In the genomic region with DNA sequence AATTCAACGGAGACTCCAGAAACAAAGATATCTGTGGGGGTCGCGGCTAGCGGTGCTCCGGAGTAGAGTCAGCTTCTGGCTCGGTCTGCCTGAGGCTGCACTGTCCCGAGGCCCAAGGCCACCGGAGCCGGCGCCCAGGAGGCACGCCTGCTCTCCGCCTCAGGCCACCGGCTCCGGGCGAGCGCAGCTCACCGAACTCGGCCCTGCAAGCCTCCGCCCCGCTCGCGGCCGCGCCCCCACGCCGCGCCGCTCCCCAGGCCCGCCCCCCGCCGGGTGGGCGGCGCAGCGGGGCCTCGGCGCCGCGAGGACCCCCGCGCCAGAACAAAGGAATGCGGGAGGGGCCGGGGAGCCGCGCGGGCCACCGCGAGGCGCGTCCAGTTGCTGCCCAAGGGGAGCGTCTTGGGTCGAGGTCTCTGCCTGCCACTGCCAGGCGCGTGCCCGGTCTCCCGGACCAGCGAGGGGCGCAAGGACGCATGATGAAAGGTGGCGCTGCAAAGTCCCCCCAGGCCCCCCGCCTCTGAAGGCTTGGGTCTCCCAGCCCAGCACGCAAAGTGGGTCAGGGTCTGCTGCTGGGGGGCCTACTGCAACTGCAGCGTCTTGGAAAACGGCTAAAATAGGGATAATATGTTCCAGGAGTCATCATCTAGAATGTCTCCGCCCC, we compare ENCODE assay signal across 8 mouse cellular contexts. TPM values are rescaled to one million over a fixed set of nuclear protein-coding genes. Genes with fewer than 3 reads are reported as not detected.
DNase-seq lines count a peak whose midpoint lies in the region; ATAC-seq and TF ChIP-seq lines count a peak whose summit lies in the region.

No protein-coding gene starts in this region.

- no peak for TF ChIP-seq POLR2A in bone marrow, adult 2 months (IDR thresholded peaks at IDR 0.05; ENCODE audit: borderline replicate concordance, control insufficient read depth, low read depth, low read length)

- H3K9ac ChIP-seq in forebrain, embryonic 13.5 days, result peak overlapping the region; percentile 88
- H3K9ac ChIP-seq in hindbrain, embryonic 13.5 days, result peak overlapping the region; percentile 98

- no peak for TF ChIP-seq CTCF in bone marrow, adult 2 months (IDR thresholded peaks at IDR 0.05; ENCODE audit: control insufficient read depth, insufficient read depth, low read length)

- no peaks in the 10 kb centered on the region for H3K36me3 ChIP-seq in forebrain, embryonic 13.5 days (ENCODE audit: poor library complexity, severe bottlenecking)
- no peaks in the 10 kb centered on the region for H3K36me3 ChIP-seq in hindbrain, embryonic 13.5 days

- peak overlapping the region; percentile 96 for H3K4me2 ChIP-seq in forebrain, embryonic 13.5 days
- H3K4me2 ChIP-seq in hindbrain, embryonic 13.5 days, result peak overlapping the region; percentile 94

- H3K27ac ChIP-seq in bone marrow, adult 2 months (ENCODE audit: control insufficient read depth, insufficient read depth, low read depth, low read length, poor library complexity), result peak overlapping the region; percentile 22; the same call in 1 of the 2 replicates
- H3K27ac ChIP-seq in forebrain, embryonic 13.5 days, result peak overlapping the region; percentile 85
- H3K27ac ChIP-seq in hindbrain, embryonic 13.5 days, result peak overlapping the region; percentile 98

- H3K4me1 ChIP-seq in bone marrow, adult 2 months (ENCODE audit: control insufficient read depth, insufficient read depth, low read length), result peaks cover 2% of the 10 kb centered on the region; the same call in 1 of the 2 replicates
- H3K4me1 ChIP-seq in forebrain, embryonic 13.5 days, result peaks cover 53% of the 10 kb centered on the region
- H3K4me1 ChIP-seq in hindbrain, embryonic 13.5 days (replicated peaks), result peaks cover 46% of the 10 kb centered on the region

- peak overlapping the region; percentile 20 for H3K4me3 ChIP-seq in bone marrow, adult 2 months (replicated peaks; ENCODE audit: control insufficient read depth, low read depth, low read length)
- peak overlapping the region; percentile 86 for H3K4me3 ChIP-seq in forebrain, embryonic 13.5 days
- H3K4me3 ChIP-seq in hindbrain, embryonic 13.5 days, result peak overlapping the region; percentile 86

- DNase-seq in cerebellum, adult 11 months, result peak; percentile 30
- no peak for DNase-seq in cerebellum, adult 8-10 months
- peak; percentile 23 for DNase-seq in liver
- DNase-seq in naive thymus-derived CD4-positive, alpha-beta T cell, adult 2 months (ENCODE audit: low read depth), result peak; percentile 13
- peak; percentile 47 for DNase-seq in urinary bladder, adult 2 months (ENCODE audit: low spot score)

- H3K9me3 ChIP-seq in forebrain, embryonic 13.5 days (replicated peaks), result no peaks in the 10 kb centered on the region
- no peaks in the 10 kb centered on the region for H3K9me3 ChIP-seq in hindbrain, embryonic 13.5 days

- 2% methylated on average over 64 of the region's 64 CpGs for WGBS in bone marrow, adult 2 months
- WGBS in forebrain, embryonic 13.5 days, result 1% methylated on average over 62 of the region's 64 CpGs
- WGBS in hindbrain, embryonic 13.5 days, result under 1% methylated on average over 62 of the region's 64 CpGs

- peaks cover 36% of the 10 kb centered on the region for H3K27me3 ChIP-seq in forebrain, embryonic 13.5 days
- H3K27me3 ChIP-seq in hindbrain, embryonic 13.5 days, result no peaks in the 10 kb centered on the region

- ATAC-seq in forebrain, embryonic 13.5 days, result peak; percentile 4; the same call in 1 of the 2 replicates
- ATAC-seq in hindbrain, embryonic 13.5 days (ENCODE audit: low FRiP score), result 0 out of 2 replicates have a peak, but pooled peaks have one; percentile 13

RNA-seq across cellular contexts. Expression of a gene that starts 2.4 kb away (rescaled TPM):
- polyA plus RNA-seq in bone marrow, adult 2 months (2011; ENCODE audit: insufficient read depth, insufficient read length, low replicate concordance, missing spikeins), result 2.1 and 6.2 TPM in 2 replicates
- polyA plus RNA-seq in forebrain, embryonic 13.5 days (2015; fragmentation: Nextera tagmentation; extraction: Ambion mirVana), result 37.0 and 37.8 TPM in 2 replicates
- 52.9 and 55.6 TPM in 2 replicates for polyA plus RNA-seq in hindbrain, embryonic 13.5 days (2015; fragmentation: Nextera tagmentation; extraction: Ambion mirVana)
- 1.7 and 1.9 TPM in 2 replicates for polyA plus RNA-seq in urinary bladder, adult 2 months (2012; rRNA removed)

RNA-seq across cellular contexts. Expression of a gene that starts 49.0 kb away (rescaled TPM):
- 23.3 and 30.1 TPM in 2 replicates for polyA plus RNA-seq in bone marrow, adult 2 months (2011; ENCODE audit: insufficient read depth, insufficient read length, low replicate concordance, missing spikeins)
- 48.1 and 51.3 TPM in 2 replicates for polyA plus RNA-seq in forebrain, embryonic 13.5 days (2015; fragmentation: Nextera tagmentation; extraction: Ambion mirVana)
- 61.8 and 64.6 TPM in 2 replicates for polyA plus RNA-seq in hindbrain, embryonic 13.5 days (2015; fragmentation: Nextera tagmentation; extraction: Ambion mirVana)
- polyA plus RNA-seq in urinary bladder, adult 2 months (2012; rRNA removed), result 48.5 and 57.3 TPM in 2 replicates

Comparison
In these comparisons a context has a peak if more than half of its experiments do, and no peak if none do; other contexts are left out.
1. H3K27ac ChIP-seq: peak in every context shown above with its lines; median percentile 98 in hindbrain, embryonic 13.5 days; 85 in forebrain, embryonic 13.5 days; 22 in bone marrow, adult 2 months.
2. H3K4me3 ChIP-seq: peak in every context shown above with its lines; median percentile 86 in forebrain, embryonic 13.5 days; 86 in hindbrain, embryonic 13.5 days; 20 in bone marrow, adult 2 months.